Mouse (Mus musculus): Measurements from ENCODE around the gene Arfgef2. TPM values are rescaled to one million over a fixed set of nuclear protein-coding genes. Genes with fewer than 3 reads are reported as not detected.

Arfgef2 gene
- total and polyA plus RNA-seq, 2 experiments from 2014 or later: 5.2 to 15.5 TPM

DNA sequence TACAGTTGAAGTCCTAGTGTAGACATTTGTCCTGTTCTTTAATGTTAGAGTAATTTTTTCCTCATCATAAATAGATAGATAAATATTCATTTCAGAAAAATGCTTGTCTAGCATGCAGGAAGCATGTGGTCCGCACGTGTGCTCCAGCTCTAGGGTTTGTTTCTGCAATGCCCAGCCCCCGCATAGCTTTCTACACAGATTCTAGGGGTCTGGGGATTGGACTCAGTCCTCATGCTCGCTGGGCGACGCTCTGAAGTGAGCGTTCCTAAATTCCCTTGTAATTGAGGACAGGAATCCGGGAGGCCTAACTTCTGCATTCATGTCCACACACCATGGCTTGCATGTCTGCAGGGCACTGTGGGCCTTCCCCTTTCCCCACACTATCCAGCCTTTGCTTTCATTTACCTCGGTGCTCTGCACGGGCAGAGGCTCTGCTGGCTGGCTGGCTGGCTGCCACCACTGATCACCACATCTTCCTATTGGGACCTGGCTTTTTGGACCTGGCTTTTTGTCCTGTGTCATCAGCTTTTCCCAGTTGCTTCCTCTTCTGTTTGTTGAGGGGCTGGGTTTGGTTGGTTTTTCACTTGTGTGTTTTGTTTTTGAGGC lies 69.4 kb downstream of the Arfgef2 start:
- no peak for ATAC-seq (ENCODE audit: insufficient read depth, low read depth)
- Histone ChIP-seq H3K9me3 (replicated peaks; ENCODE audit: control insufficient read depth, low read length) (no peaks in the 10 kb centered on the region), H3K9ac (replicated peaks; ENCODE audit: low read depth, low read length) (no peak overlapping the region), H3K4me3 (ENCODE audit: low read depth, low read length) (no peak overlapping the region), H3K27ac (ENCODE audit: low read depth) (no peak overlapping the region), H3K4me2 (ENCODE audit: low read depth, low read length) (no peak overlapping the region), H3K27me3 (ENCODE audit: control insufficient read depth, insufficient read depth, low read length) (no peaks in the 10 kb centered on the region), H3K4me1 (ENCODE audit: control insufficient read depth, insufficient read depth) (no peaks in the 10 kb centered on the region), H3K36me3 (replicated peaks; ENCODE audit: control insufficient read depth, insufficient read depth, low read length) (peaks cover 85% of the 10 kb centered on the region)
- WGBS: 74% methylated on average over 10 of the region's 10 CpGs
- TF ChIP-seq CTCF (IDR thresholded peaks at IDR 0.05; ENCODE audit: low read depth) (no peak), EP300 (IDR thresholded peaks at IDR 0.05; ENCODE audit: low read depth) (no peak)
- DNase-seq (ENCODE audit: low spot score): no peak

DNA sequence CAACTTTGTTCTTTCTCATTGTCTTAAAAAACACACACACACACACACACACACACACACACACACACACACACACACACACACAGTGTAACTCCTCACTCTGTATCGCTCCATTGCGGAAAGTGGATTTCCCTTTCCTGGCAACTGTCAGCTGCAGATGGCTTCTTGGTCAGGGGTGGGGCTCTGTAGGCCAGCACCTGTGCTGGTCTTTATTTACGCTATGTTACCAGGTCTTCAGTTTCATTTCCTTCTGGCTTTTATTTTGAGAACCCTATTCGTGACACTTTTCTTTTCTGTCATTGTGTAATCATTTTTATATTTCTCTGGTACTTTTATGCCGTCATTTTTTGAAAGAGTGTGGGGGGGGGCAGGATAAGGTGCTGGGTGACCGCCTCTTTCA lies 70.2 kb downstream of the Arfgef2 start:
- no peak overlapping the region for H3K4me2 ChIP-seq (ENCODE audit: low read depth, low read length)
- DNase-seq (ENCODE audit: low spot score): no peak
- no peaks in the 10 kb centered on the region for H3K27me3 ChIP-seq (ENCODE audit: control insufficient read depth, insufficient read depth, low read length)
- 82% methylated on average over 6 of the region's 6 CpGs for WGBS
- TF ChIP-seq EP300 (IDR thresholded peaks at IDR 0.05; ENCODE audit: low read depth) (no peak), CTCF (IDR thresholded peaks at IDR 0.05; ENCODE audit: low read depth) (no peak)
- no peak overlapping the region for H3K27ac ChIP-seq (ENCODE audit: low read depth)
- H3K9ac ChIP-seq (replicated peaks; ENCODE audit: low read depth, low read length): no peak overlapping the region
- H3K4me1 ChIP-seq (ENCODE audit: control insufficient read depth, insufficient read depth): no peaks in the 10 kb centered on the region
- no peak for ATAC-seq (ENCODE audit: insufficient read depth, low read depth)
- no peaks in the 10 kb centered on the region for H3K9me3 ChIP-seq (replicated peaks; ENCODE audit: control insufficient read depth, low read length)
- no peak overlapping the region for H3K4me3 ChIP-seq (ENCODE audit: low read depth, low read length)
- H3K36me3 ChIP-seq (replicated peaks; ENCODE audit: control insufficient read depth, insufficient read depth, low read length): peaks cover 83% of the 10 kb centered on the region

DNA sequence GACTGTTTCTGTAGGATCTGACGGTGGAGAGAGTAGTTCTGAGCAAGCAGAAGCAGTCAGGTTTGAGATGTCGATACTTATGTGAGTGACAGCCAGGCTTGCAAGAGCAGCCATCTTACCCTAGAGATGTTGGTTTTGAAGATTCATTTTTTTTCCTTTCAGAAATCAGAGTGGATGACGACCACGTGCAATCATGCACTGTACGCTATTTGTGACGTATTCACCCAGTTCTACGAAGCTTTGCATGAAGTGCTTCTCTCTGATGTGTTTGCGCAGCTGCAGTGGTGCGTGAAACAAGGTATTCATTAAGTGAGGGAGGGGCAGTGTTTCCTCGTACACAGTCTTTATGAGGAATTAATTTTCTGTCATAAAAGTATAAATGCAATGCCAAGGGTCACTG lies 70.9 kb downstream of the Arfgef2 start:
- H3K9me3 ChIP-seq (replicated peaks; ENCODE audit: control insufficient read depth, low read length): no peaks in the 10 kb centered on the region
- H3K4me1 ChIP-seq (ENCODE audit: control insufficient read depth, insufficient read depth): no peaks in the 10 kb centered on the region
- H3K27ac ChIP-seq (ENCODE audit: low read depth): no peak overlapping the region
- TF ChIP-seq EP300 (IDR thresholded peaks at IDR 0.05; ENCODE audit: low read depth): no peak
- TF ChIP-seq CTCF (IDR thresholded peaks at IDR 0.05; ENCODE audit: low read depth): no peak
- H3K27me3 ChIP-seq (ENCODE audit: control insufficient read depth, insufficient read depth, low read length): no peaks in the 10 kb centered on the region
- no peak overlapping the region for H3K9ac ChIP-seq (replicated peaks; ENCODE audit: low read depth, low read length)
- H3K4me2 ChIP-seq (ENCODE audit: low read depth, low read length): no peak overlapping the region
- peaks cover 85% of the 10 kb centered on the region for H3K36me3 ChIP-seq (replicated peaks; ENCODE audit: control insufficient read depth, insufficient read depth, low read length)
- no peak for DNase-seq (ENCODE audit: low spot score)
- 91% methylated on average over 10 of the region's 10 CpGs for WGBS
- no peak overlapping the region for H3K4me3 ChIP-seq (ENCODE audit: low read depth, low read length)
- no peak for ATAC-seq (ENCODE audit: insufficient read depth, low read depth)

DNA sequence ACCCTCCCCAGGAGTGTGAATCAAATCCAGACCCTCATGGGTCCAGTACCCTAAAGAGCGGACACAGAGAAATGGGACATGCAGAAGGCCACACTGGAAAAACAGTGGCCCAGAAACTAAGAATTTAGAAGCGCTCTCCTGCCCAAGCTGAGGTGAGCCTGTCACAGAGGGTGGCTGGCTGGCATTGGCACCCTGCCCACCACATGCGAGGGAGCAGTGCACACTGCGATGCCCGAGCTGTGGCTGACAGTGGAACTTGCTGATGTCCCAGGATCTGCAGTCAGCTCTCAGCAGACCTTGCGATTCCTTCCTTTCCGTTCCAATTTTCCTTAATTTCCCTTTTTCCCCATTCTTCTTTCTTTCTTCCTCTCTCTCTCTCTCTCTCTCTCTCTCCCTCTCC lies 79.7 kb downstream of the Arfgef2 start:
- H3K27me3 ChIP-seq (ENCODE audit: control insufficient read depth, insufficient read depth, low read length): no peaks in the 10 kb centered on the region
- DNase-seq (ENCODE audit: low spot score): no peak
- no peak overlapping the region for H3K4me2 ChIP-seq (ENCODE audit: low read depth, low read length)
- H3K9ac ChIP-seq (replicated peaks; ENCODE audit: low read depth, low read length): no peak overlapping the region
- peaks cover 66% of the 10 kb centered on the region for H3K36me3 ChIP-seq (replicated peaks; ENCODE audit: control insufficient read depth, insufficient read depth, low read length)
- TF ChIP-seq CTCF (IDR thresholded peaks at IDR 0.05; ENCODE audit: low read depth) (no peak), EP300 (IDR thresholded peaks at IDR 0.05; ENCODE audit: low read depth) (no peak)
- no peaks in the 10 kb centered on the region for H3K9me3 ChIP-seq (replicated peaks; ENCODE audit: control insufficient read depth, low read length)
- ATAC-seq (ENCODE audit: insufficient read depth, low read depth): no peak
- 63% methylated on average over 7 of the region's 7 CpGs for WGBS
- no peaks in the 10 kb centered on the region for H3K4me1 ChIP-seq (ENCODE audit: control insufficient read depth, insufficient read depth)
- no peak overlapping the region for H3K27ac ChIP-seq (ENCODE audit: low read depth)
- no peak overlapping the region for H3K4me3 ChIP-seq (ENCODE audit: low read depth, low read length)

DNA sequence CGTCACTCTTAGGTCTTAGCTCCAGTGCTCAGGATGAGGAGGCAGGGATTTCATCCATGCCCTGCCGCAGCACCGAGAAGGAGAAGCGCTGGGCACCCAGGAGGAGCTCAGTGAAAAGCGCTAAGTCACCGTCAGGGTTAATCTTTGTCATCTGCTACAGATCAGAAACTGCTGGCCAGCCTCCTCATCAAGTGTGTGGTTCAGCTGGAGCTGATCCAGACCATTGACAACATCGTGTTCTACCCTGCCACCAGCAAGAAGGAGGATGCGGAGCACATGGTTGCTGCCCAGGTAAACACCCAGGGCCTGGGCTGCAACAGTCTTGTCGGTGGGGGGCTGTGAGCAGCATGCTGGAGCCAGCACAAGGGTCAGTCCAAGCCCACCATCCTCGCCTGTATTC lies 80.2 kb downstream of the Arfgef2 start:
- DNase-seq (ENCODE audit: low spot score) (no peak), ATAC-seq (ENCODE audit: insufficient read depth, low read depth) (no peak)
- H3K27me3 ChIP-seq (ENCODE audit: control insufficient read depth, insufficient read depth, low read length): no peaks in the 10 kb centered on the region
- WGBS: 78% methylated on average over 10 of the region's 10 CpGs
- H3K27ac ChIP-seq (ENCODE audit: low read depth): no peak overlapping the region
- no peaks in the 10 kb centered on the region for H3K9me3 ChIP-seq (replicated peaks; ENCODE audit: control insufficient read depth, low read length)
- H3K36me3 ChIP-seq (replicated peaks; ENCODE audit: control insufficient read depth, insufficient read depth, low read length): peaks cover 68% of the 10 kb centered on the region
- no peak overlapping the region for H3K9ac ChIP-seq (replicated peaks; ENCODE audit: low read depth, low read length)
- no peaks in the 10 kb centered on the region for H3K4me1 ChIP-seq (ENCODE audit: control insufficient read depth, insufficient read depth)
- TF ChIP-seq CTCF (IDR thresholded peaks at IDR 0.05; ENCODE audit: low read depth) (no peak), EP300 (IDR thresholded peaks at IDR 0.05; ENCODE audit: low read depth) (no peak)
- H3K4me2 ChIP-seq (ENCODE audit: low read depth, low read length): no peak overlapping the region
- H3K4me3 ChIP-seq (ENCODE audit: low read depth, low read length): no peak overlapping the region

DNA sequence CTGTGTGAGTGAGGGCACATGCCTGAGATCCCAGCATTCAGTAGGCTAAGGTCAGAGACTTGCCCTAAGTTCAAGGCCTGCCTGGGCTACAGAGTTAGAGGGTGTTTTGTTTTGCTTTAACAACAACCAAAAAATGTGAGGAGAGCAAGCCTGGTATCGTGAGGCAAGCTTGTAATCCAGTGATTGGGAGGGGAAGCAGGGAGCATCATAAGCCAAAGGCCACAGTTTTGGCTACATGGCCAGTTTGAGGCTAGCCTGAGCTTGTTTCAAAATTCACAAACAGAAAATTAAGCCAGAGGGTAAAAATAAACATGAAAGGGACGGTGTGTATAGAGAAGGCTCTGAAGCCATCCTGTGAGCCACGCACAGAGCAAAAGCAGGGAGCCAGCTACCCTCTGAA lies 80.8 kb downstream of the Arfgef2 start:
- H3K36me3 ChIP-seq (replicated peaks; ENCODE audit: control insufficient read depth, insufficient read depth, low read length): peaks cover 67% of the 10 kb centered on the region
- WGBS: 95% methylated on average over 3 of the region's 3 CpGs
- no peak for ATAC-seq (ENCODE audit: insufficient read depth, low read depth)

More for the DNA sequence above, 80.8 kb downstream of the Arfgef2 start:
- H3K9me3 ChIP-seq (replicated peaks; ENCODE audit: control insufficient read depth, low read length): no peaks in the 10 kb centered on the region
- no peak for DNase-seq (ENCODE audit: low spot score)
- H3K4me1 ChIP-seq (ENCODE audit: control insufficient read depth, insufficient read depth): no peaks in the 10 kb centered on the region
- no peak overlapping the region for H3K4me3 ChIP-seq (ENCODE audit: low read depth, low read length)
- H3K4me2 ChIP-seq (ENCODE audit: low read depth, low read length): no peak overlapping the region
- TF ChIP-seq EP300 (IDR thresholded peaks at IDR 0.05; ENCODE audit: low read depth) (no peak), CTCF (IDR thresholded peaks at IDR 0.05; ENCODE audit: low read depth) (no peak)
- H3K27me3 ChIP-seq (ENCODE audit: control insufficient read depth, insufficient read depth, low read length): no peaks in the 10 kb centered on the region
- no peak overlapping the region for H3K9ac ChIP-seq (replicated peaks; ENCODE audit: low read depth, low read length)
- H3K27ac ChIP-seq (ENCODE audit: low read depth): no peak overlapping the region
